Mouse (Mus musculus): ENCODE data around the gene Mapk1ip1l. TPM values are rescaled to one million over a fixed set of nuclear protein-coding genes. Genes with fewer than 3 reads are reported as not detected.

The Mapk1ip1l gene
- polyA plus RNA-seq, 1 experiment from 2014 or later = 72.0 TPM

GRCm38 (mm10) chr14:47285271-47285670, 12.8 kb upstream of the Mapk1ip1l start:
- Histone ChIP-seq H3K4me1 (replicated peaks) (no peaks in the 10 kb centered on the region), H3K27me3 (ENCODE audit: insufficient read depth, poor library complexity, severe bottlenecking) (no peaks in the 10 kb centered on the region), H3K27ac (no peak overlapping the region), H3K9me3 (no peaks in the 10 kb centered on the region), H3K36me3 (peaks cover 19% of the 10 kb centered on the region), H3K4me3 (no peak overlapping the region)
- no peak for DNase-seq (ENCODE audit: low spot score)
- 98% methylated on average over 2 of the region's 2 CpGs for WGBS

GRCm38 (mm10) chr14:47286215-47286614, 11.9 kb upstream of the Mapk1ip1l start:
- no peak for DNase-seq (ENCODE audit: low spot score)
- no peaks in the 10 kb centered on the region for H3K9me3 ChIP-seq

GRCm38 (mm10) chr14:47287021-47287420, 11.0 kb upstream of the Mapk1ip1l start:
- no peaks in the 10 kb centered on the region for H3K27me3 ChIP-seq (ENCODE audit: insufficient read depth, poor library complexity, severe bottlenecking)
- no peak overlapping the region for H3K4me3 ChIP-seq
- H3K4me1 ChIP-seq (replicated peaks) = no peaks in the 10 kb centered on the region
- no peaks in the 10 kb centered on the region for H3K9me3 ChIP-seq
- no peak for DNase-seq (ENCODE audit: low spot score)
- peaks cover 23% of the 10 kb centered on the region for H3K36me3 ChIP-seq
- 85% methylated on average over 5 of the region's 5 CpGs for WGBS
- no peak overlapping the region for H3K27ac ChIP-seq

More at GRCm38 (mm10) chr14:47286215-47286614, 11.9 kb upstream of the Mapk1ip1l start:
- H3K27me3 ChIP-seq (ENCODE audit: insufficient read depth, poor library complexity, severe bottlenecking) = no peaks in the 10 kb centered on the region
- peaks cover 23% of the 10 kb centered on the region for H3K36me3 ChIP-seq
- no peak overlapping the region for H3K27ac ChIP-seq
- no peak overlapping the region for H3K4me3 ChIP-seq
- no peaks in the 10 kb centered on the region for H3K4me1 ChIP-seq (replicated peaks)
- WGBS = 85% methylated on average over 1 of the region's 1 CpGs

GRCm38 (mm10) chr14:47291772-47292171, 6.3 kb upstream of the Mapk1ip1l start:
- H3K27ac ChIP-seq = no peak overlapping the region
- DNase-seq (ENCODE audit: low spot score) = no peak
- no peaks in the 10 kb centered on the region for H3K27me3 ChIP-seq (ENCODE audit: insufficient read depth, poor library complexity, severe bottlenecking)
- H3K4me1 ChIP-seq (replicated peaks) = no peaks in the 10 kb centered on the region; the same call in 1 of the 2 replicates
- H3K9me3 ChIP-seq = no peaks in the 10 kb centered on the region
- peaks cover 17% of the 10 kb centered on the region for H3K36me3 ChIP-seq
- no peak overlapping the region for H3K4me3 ChIP-seq
- WGBS = 88% methylated on average over 1 of the region's 1 CpGs

GRCm38 (mm10) chr14:47294136-47294535, 3.9 kb upstream of the Mapk1ip1l start:
- peaks cover 17% of the 10 kb centered on the region for H3K36me3 ChIP-seq
- no peaks in the 10 kb centered on the region for H3K27me3 ChIP-seq (ENCODE audit: insufficient read depth, poor library complexity, severe bottlenecking)
- DNase-seq (ENCODE audit: low spot score) = no peak
- no peak overlapping the region for H3K4me3 ChIP-seq
- no peaks in the 10 kb centered on the region for H3K9me3 ChIP-seq
- H3K4me1 ChIP-seq (replicated peaks) = peaks cover 11% of the 10 kb centered on the region; the same call in 1 of the 2 replicates
- WGBS = 69% methylated on average over 4 of the region's 4 CpGs
- H3K27ac ChIP-seq = no peak overlapping the region

- Histone ChIP-seq H3K4me3 (no peak overlapping the region), H3K9me3 (no peaks in the 10 kb centered on the region), H3K27ac (no peak overlapping the region), H3K36me3 (peaks cover 12% of the 10 kb centered on the region), H3K27me3 (ENCODE audit: insufficient read depth, poor library complexity, severe bottlenecking) (no peaks in the 10 kb centered on the region), H3K4me1 (replicated peaks) (peaks cover 23% of the 10 kb centered on the region)
- 70% methylated on average over 2 of the region's 2 CpGs for WGBS
- DNase-seq (ENCODE audit: low spot score) = no peak
Observed at GRCm38 (mm10) chr14:47296232-47296631, 1.8 kb upstream of the Mapk1ip1l start.

- peak; percentile 82 for DNase-seq (ENCODE audit: low spot score)
- H3K36me3 ChIP-seq = peaks cover 33% of the 10 kb centered on the region
- H3K4me1 ChIP-seq (replicated peaks) = peaks cover 23% of the 10 kb centered on the region
- H3K4me3 ChIP-seq = peak overlapping the region; percentile 99
- under 1% methylated on average over 37 of the region's 38 CpGs for WGBS
- peak overlapping the region; percentile 100 for H3K27ac ChIP-seq
- no peaks in the 10 kb centered on the region for H3K27me3 ChIP-seq (ENCODE audit: insufficient read depth, poor library complexity, severe bottlenecking)
- no peaks in the 10 kb centered on the region for H3K9me3 ChIP-seq
Observed at GRCm38 (mm10) chr14:47298408-47298792, 334 bp downstream of the Mapk1ip1l start.

- peak; percentile 58 for DNase-seq (ENCODE audit: low spot score)
- peak overlapping the region; percentile 99 for H3K4me3 ChIP-seq
- peaks cover 23% of the 10 kb centered on the region for H3K4me1 ChIP-seq (replicated peaks)
- no peaks in the 10 kb centered on the region for H3K9me3 ChIP-seq
- H3K27me3 ChIP-seq (ENCODE audit: insufficient read depth, poor library complexity, severe bottlenecking) = no peaks in the 10 kb centered on the region
- H3K27ac ChIP-seq = peak overlapping the region; percentile 100
- H3K36me3 ChIP-seq = peaks cover 35% of the 10 kb centered on the region
- under 1% methylated on average over 15 of the region's 15 CpGs for WGBS
Observed at GRCm38 (mm10) chr14:47298819-47299261, 774 bp downstream of the Mapk1ip1l start.

GRCm38 (mm10) chr14:47302885-47303680, 5.0 kb downstream of the Mapk1ip1l start:
- Histone ChIP-seq H3K36me3 (peaks cover 67% of the 10 kb centered on the region), H3K4me1 (replicated peaks) (peaks cover 13% of the 10 kb centered on the region), H3K27me3 (ENCODE audit: insufficient read depth, poor library complexity, severe bottlenecking) (no peaks in the 10 kb centered on the region), H3K27ac (no peak overlapping the region), H3K9me3 (no peaks in the 10 kb centered on the region), H3K4me3 (no peak overlapping the region)
- 90% methylated on average over 14 of the region's 14 CpGs for WGBS
- DNase-seq (ENCODE audit: low spot score) = no peak

- no peaks in the 10 kb centered on the region for H3K9me3 ChIP-seq
- DNase-seq (ENCODE audit: low spot score) = no peak
- peaks cover 5% of the 10 kb centered on the region for H3K4me1 ChIP-seq (replicated peaks)
- peaks cover 79% of the 10 kb centered on the region for H3K36me3 ChIP-seq
- H3K27me3 ChIP-seq (ENCODE audit: insufficient read depth, poor library complexity, severe bottlenecking) = no peaks in the 10 kb centered on the region
- WGBS = 94% methylated on average over 6 of the region's 6 CpGs
- no peak overlapping the region for H3K27ac ChIP-seq
- H3K4me3 ChIP-seq = no peak overlapping the region
Observed at GRCm38 (mm10) chr14:47304814-47305405, 6.8 kb downstream of the Mapk1ip1l start.

GRCm38 (mm10) chr14:47305933-47306332, 7.9 kb downstream of the Mapk1ip1l start:
- no peak overlapping the region for H3K27ac ChIP-seq
- no peaks in the 10 kb centered on the region for H3K4me1 ChIP-seq (replicated peaks)
- no peak for DNase-seq (ENCODE audit: low spot score)
- H3K4me3 ChIP-seq = no peak overlapping the region
- no peaks in the 10 kb centered on the region for H3K27me3 ChIP-seq (ENCODE audit: insufficient read depth, poor library complexity, severe bottlenecking)
- WGBS = 91% methylated on average over 4 of the region's 4 CpGs
- H3K9me3 ChIP-seq = no peaks in the 10 kb centered on the region
- H3K36me3 ChIP-seq = peaks cover 81% of the 10 kb centered on the region

- no peak overlapping the region for H3K27ac ChIP-seq
- peaks cover 82% of the 10 kb centered on the region for H3K36me3 ChIP-seq
- H3K4me1 ChIP-seq (replicated peaks) = no peaks in the 10 kb centered on the region
- H3K27me3 ChIP-seq (ENCODE audit: insufficient read depth, poor library complexity, severe bottlenecking) = no peaks in the 10 kb centered on the region
- no peak overlapping the region for H3K4me3 ChIP-seq
- no peak for DNase-seq (ENCODE audit: low spot score)
- WGBS = 89% methylated on average over 3 of the region's 3 CpGs
- H3K9me3 ChIP-seq = no peaks in the 10 kb centered on the region
Observed at GRCm38 (mm10) chr14:47307669-47308068, 9.6 kb downstream of the Mapk1ip1l start.

GRCm38 (mm10) chr14:47309061-47309460, 11.0 kb downstream of the Mapk1ip1l start:
- no peak for DNase-seq (ENCODE audit: low spot score)
- Histone ChIP-seq H3K36me3 (peaks cover 86% of the 10 kb centered on the region), H3K27me3 (ENCODE audit: insufficient read depth, poor library complexity, severe bottlenecking) (no peaks in the 10 kb centered on the region), H3K4me1 (replicated peaks) (no peaks in the 10 kb centered on the region), H3K9me3 (no peaks in the 10 kb centered on the region), H3K4me3 (no peak overlapping the region), H3K27ac (no peak overlapping the region)
- 100% methylated on average over 1 of the region's 1 CpGs for WGBS
